Mouse (Mus musculus) midbrain, embryonic 10.5 days (tissue): ENCODE measurements around the gene Ccl9. TPM values are rescaled to one million over a fixed set of nuclear protein-coding genes. Genes with fewer than 3 reads are reported as not detected.

Source experiments
- DNase-seq: peaks from one replicate; pipeline ENCODE4 v3.0.0-alpha.2; 2017; ENCODE audit warnings: low spot score
- H3K27ac ChIP-seq: fragments of 300-500 bp; sonication (generic); replicated peaks from 2 replicates; pipeline ENCODE4 v1.5.1; 2016; ENCODE audit warnings: mild to moderate bottlenecking
- H3K27me3 ChIP-seq: fragments of 300-500 bp; sonication (generic); 2 replicates; pipeline ENCODE4 v1.6.1; 2016; ENCODE audit warnings: low read depth, mild to moderate bottlenecking; ENCODE audit not compliant: poor library complexity, severe bottlenecking
- H3K36me3 ChIP-seq: fragments of 300-500 bp; sonication (generic); 2 replicates; pipeline ENCODE4 v1.6.1; 2016; ENCODE audit warnings: mild to moderate bottlenecking, moderate library complexity
- H3K4me1 ChIP-seq: fragments of 300-500 bp; sonication (generic); 2 replicates; pipeline ENCODE4 v1.6.1; 2016
- H3K4me3 ChIP-seq: fragments of 300-500 bp; sonication (generic); 2 replicates; pipeline ENCODE4 v1.5.1; 2016; ENCODE audit warnings: mild to moderate bottlenecking, moderate library complexity
- H3K9me3 ChIP-seq: fragments of 300-500 bp; sonication (generic); replicated peaks from 2 replicates; pipeline ENCODE4 v1.6.1; 2016; ENCODE audit warnings: mild to moderate bottlenecking
- WGBS: fragments of 180-500 bp; shearing (Covaris S2); methylation state at CpG from one replicate; pipeline ENCODE4 v1.1.7; 2016; 5-methylcytosine and 5-hydroxymethylcytosine counted together
- polyA plus RNA-seq: library from polyadenylated mRNA; unstranded; fragments of >200 nt; fragmentation: Nextera tagmentation; extraction: Ambion mirVana; gene quantifications from 2 replicates; pipeline ENCODE4 v1.2.1, GENCODE M21; 2016

The Ccl9 gene
- 1.2 and 1.4 TPM in 2 replicates for polyA plus RNA-seq

DNA sequence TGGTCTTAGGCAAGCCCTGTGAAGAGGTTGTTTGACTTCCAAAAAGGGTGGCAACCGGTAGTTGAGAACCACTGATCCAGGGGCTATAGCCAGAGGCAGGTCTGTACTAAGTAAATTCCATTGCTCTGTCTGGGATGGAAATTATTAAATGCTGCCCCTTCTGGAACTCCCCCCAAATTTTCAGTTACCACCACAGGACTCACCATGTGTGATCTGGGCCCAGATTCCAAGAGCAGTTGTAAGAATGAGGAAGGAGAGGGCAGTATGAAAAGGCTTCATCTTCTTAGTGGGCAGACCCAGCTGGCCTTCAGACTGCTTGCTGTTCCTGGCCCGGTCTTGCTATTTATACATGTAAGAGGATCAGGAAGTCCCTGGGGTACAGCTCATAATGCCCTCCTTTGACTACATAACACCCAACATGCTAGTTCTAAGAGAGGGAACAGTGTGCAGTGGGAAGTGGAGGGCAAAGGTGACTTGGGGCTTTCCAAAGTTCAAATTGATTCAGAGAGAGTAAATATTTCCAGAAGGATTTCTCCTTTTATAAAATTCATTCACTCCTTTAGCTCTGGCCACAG is at the start of gene Ccl9:
Ccl9 (minus strand) TSS at position 451 of the 575 bp plus-strand sequence.
- H3K27ac ChIP-seq = no peak within 1 kb of the TSS
- H3K4me3 ChIP-seq = no peak within 1 kb of the TSS
- peaks cover 5% of the 10 kb centered on the region; the same call in 1 of the 2 replicates for H3K4me1 ChIP-seq
- WGBS = 44% methylated on average over 2 of the region's 2 CpGs
- H3K27me3 ChIP-seq = no peaks in the 10 kb centered on the region
- H3K36me3 ChIP-seq = no peaks in the 10 kb centered on the region
- DNase-seq = no peak
- no peaks in the 10 kb centered on the region for H3K9me3 ChIP-seq

DNA sequence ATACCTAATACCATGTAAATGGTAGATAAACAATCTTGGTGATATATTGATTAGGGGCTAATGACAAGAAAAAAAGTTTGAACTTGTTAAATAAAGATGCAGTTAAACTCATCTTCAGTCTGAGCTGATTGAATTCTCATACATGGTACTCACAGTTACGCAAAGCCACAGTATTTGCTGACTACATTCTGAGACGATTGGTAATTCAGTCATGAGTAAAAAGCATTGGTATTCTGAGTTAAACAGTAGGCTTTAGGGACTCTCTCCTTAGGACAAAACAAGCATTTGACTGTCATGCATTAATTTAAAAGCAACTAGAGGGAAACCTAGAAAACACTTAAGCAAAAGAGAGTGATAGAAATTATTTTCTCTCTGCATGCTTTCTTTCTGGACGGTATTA is 45.1 kb upstream of the Ccl9 start:
- Histone ChIP-seq H3K27ac (no peak overlapping the region), H3K9me3 (no peaks in the 10 kb centered on the region), H3K4me3 (no peak overlapping the region), H3K27me3 (no peaks in the 10 kb centered on the region), H3K4me1 (peaks cover 4% of the 10 kb centered on the region; the same call in 1 of the 2 replicates), H3K36me3 (no peaks in the 10 kb centered on the region)
- DNase-seq = no peak
- 87% methylated on average over 3 of the region's 3 CpGs for WGBS

DNA sequence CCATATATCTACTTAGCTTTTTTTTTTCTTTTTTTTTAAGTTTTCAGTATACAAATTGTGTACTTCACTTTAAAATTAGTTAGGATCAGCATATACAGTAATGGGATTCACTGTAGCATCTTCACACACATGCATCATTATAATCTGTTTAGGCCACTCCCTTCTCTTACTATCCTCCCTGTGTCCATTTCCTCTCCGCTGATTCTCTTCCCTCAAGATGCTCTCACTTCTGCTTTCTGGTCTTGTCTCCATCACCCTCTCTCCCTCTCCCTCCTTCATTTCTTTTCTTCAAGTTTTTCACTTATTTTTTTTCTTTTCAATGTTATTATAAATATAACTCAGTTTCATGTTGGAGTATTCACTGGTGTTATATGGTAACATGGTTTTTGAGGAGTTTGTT is 40.6 kb upstream of the Ccl9 start:
- H3K36me3 ChIP-seq = no peaks in the 10 kb centered on the region
- no peak overlapping the region for H3K4me3 ChIP-seq
- 94% methylated on average over 1 of the region's 1 CpGs for WGBS
- H3K27me3 ChIP-seq = no peaks in the 10 kb centered on the region
- no peak overlapping the region for H3K27ac ChIP-seq
- H3K9me3 ChIP-seq = no peaks in the 10 kb centered on the region
- DNase-seq = no peak
- H3K4me1 ChIP-seq = peaks cover 4% of the 10 kb centered on the region; the same call in 1 of the 2 replicates

DNA sequence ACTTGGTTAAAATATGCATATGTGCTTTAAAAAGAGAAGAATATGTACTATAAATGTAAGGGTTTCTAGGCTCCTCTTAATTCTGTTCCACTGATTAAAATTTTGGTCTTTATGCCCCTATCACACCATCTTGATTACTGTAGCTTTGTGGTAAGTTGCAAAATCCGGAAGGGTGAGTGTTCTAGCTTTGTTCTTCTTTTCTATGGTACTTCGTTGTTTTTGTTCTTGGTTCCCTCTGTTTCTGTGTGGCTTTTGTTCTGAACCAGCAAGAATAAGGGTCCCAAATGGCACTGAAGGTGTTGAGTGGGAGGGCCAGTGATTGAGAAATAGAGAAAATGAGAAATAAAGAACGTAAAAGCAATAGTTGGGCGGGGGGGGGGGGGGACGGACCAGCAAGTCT is 39.8 kb upstream of the Ccl9 start:
- no peaks in the 10 kb centered on the region for H3K27me3 ChIP-seq
- H3K27ac ChIP-seq = no peak overlapping the region
- no peaks in the 10 kb centered on the region for H3K36me3 ChIP-seq
- no peaks in the 10 kb centered on the region for H3K9me3 ChIP-seq
- no peak for DNase-seq
- H3K4me1 ChIP-seq = peaks cover 4% of the 10 kb centered on the region; the same call in 1 of the 2 replicates
- H3K4me3 ChIP-seq = no peak overlapping the region
- WGBS = 70% methylated on average over 5 of the region's 5 CpGs

DNA sequence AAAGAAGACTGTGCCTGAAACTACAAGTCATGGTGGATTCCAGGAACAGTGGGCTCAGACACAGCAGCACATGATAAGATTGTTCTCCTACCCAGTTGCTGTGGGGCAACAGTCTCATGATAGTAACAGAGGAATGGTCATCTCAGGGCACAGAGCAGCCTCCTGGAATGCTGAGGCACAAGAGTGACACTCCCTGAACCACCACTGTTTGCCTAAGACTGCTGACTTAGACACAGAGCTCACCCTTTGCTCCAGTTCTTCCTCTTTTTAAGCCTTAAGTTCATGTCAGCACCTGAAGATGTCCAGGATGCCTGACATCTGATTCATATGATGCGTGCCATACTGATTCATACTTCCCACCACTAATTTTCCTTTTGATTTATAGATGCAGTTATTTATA is 38.1 kb upstream of the Ccl9 start:
- Histone ChIP-seq H3K4me3 (no peak overlapping the region), H3K4me1 (peaks cover 4% of the 10 kb centered on the region; the same call in 1 of the 2 replicates), H3K9me3 (no peaks in the 10 kb centered on the region), H3K36me3 (no peaks in the 10 kb centered on the region), H3K27me3 (no peaks in the 10 kb centered on the region), H3K27ac (no peak overlapping the region)
- WGBS = 92% methylated on average over 1 of the region's 1 CpGs
- no peak for DNase-seq

DNA sequence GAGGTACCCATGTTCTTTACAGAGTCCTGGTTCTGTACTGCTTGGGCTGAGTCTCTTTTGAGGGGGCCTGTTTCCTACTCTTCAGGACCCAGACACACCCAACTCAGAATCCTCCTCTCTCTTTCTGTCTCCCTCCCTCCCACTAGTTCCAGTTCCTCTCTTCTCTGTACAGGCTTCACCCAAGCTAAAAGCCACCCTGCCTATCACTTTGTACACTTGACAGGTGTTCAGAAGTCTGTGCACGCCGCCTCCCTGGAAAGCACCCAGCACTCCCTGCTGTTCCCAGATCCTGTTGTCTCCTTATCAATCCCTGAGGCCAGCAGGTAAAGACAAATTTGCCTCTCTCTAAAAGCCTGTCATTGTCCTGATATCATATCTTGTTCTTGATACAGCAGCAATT is 32.5 kb upstream of the Ccl9 start:
- WGBS = 89% methylated on average over 2 of the region's 2 CpGs
- Histone ChIP-seq H3K36me3 (no peaks in the 10 kb centered on the region), H3K4me3 (no peak overlapping the region), H3K4me1 (no peaks in the 10 kb centered on the region), H3K27ac (no peak overlapping the region), H3K9me3 (no peaks in the 10 kb centered on the region), H3K27me3 (no peaks in the 10 kb centered on the region)
- DNase-seq = no peak

DNA sequence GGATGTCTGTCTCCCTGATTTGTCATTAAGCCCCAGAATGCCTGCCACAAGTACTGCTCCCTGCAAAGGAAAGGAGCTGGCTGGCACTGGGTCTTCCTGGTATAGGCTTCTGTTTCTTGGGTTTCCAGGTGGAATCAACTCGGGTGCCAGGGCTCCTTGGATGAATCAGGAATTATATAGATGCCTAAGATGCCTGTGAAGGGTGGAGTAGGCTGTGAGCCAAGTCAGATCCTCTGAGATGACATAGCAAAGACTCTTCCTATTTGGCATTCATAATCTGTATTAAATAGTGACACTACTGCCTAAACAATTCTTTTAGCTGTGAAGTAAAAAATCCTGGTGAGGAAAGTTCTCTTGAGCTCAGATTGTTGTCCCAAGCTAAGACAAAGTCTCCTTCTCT is 28.0 kb upstream of the Ccl9 start:
- Histone ChIP-seq H3K9me3 (no peaks in the 10 kb centered on the region), H3K36me3 (no peaks in the 10 kb centered on the region), H3K4me3 (no peak overlapping the region), H3K4me1 (no peaks in the 10 kb centered on the region), H3K27ac (no peak overlapping the region), H3K27me3 (no peaks in the 10 kb centered on the region)
- 69% methylated on average over 1 of the region's 1 CpGs for WGBS
- no peak for DNase-seq

DNA sequence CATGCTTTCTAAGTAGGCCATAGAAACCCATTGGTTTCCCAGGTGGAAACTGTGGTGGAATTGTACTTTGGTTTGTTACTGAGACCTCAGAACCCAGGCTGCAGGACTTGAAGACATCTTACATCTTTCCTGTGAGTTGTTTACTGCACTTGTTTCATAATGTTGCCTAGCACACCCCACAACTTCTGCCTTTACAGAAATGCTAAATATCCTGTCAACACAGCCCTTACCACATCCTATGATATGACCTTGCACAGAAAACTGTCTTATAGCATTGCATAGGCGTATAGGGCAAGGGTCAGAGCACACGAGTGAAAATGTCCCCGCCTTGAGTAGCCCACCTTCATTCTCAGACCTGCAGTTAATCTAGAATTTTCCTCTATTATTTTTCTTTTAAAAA is 27.1 kb upstream of the Ccl9 start:
- H3K36me3 ChIP-seq = no peaks in the 10 kb centered on the region
- H3K4me3 ChIP-seq = no peak overlapping the region
- 91% methylated on average over 3 of the region's 3 CpGs for WGBS
- no peaks in the 10 kb centered on the region for H3K4me1 ChIP-seq
- no peaks in the 10 kb centered on the region for H3K27me3 ChIP-seq
- DNase-seq = no peak
- no peaks in the 10 kb centered on the region for H3K9me3 ChIP-seq
- no peak overlapping the region for H3K27ac ChIP-seq

DNA sequence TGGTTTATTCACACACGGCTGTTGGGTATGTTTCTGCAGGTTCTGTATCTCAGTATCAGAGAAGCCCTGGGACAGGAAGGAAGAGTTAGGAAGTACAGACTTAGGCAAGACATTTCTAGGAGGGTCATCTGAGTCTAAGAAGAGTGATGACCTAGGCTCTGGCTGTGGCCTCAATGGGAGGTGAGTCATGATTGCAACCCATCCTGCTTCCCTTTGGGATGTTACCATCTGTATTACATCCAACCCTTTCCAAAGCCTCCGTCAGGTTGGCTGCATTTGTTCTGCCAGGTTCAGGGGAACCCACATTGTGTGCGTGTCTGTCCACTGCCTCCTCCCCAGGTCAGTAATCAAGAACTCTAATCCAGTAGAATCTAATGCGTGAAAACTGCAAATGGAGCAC is 26.3 kb upstream of the Ccl9 start:
- 87% methylated on average over 4 of the region's 4 CpGs for WGBS
- DNase-seq = no peak
- no peaks in the 10 kb centered on the region for H3K4me1 ChIP-seq
- no peaks in the 10 kb centered on the region for H3K27me3 ChIP-seq
- H3K36me3 ChIP-seq = no peaks in the 10 kb centered on the region
- H3K9me3 ChIP-seq = no peaks in the 10 kb centered on the region
- H3K4me3 ChIP-seq = no peak overlapping the region
- no peak overlapping the region for H3K27ac ChIP-seq

DNA sequence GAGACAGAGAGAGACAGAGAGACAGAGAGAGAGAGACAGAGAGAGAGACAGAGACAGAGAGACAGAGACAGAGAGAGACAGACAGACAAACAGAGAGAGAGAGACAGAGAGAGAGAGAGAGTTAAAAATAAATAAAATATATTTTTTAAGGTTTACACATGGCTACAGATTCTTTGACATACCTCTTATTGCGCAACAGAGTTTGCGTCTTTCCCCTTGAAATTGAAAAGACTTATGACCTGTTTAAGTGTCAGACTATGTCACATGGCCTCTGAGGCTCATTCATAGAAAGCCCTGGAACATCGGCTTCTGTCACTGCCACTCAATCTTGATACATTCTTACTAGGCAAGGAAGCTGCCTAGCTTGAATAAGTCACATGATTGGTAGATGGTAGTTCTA is 25.0 kb upstream of the Ccl9 start:
- no peak for DNase-seq
- no peak overlapping the region for H3K4me3 ChIP-seq
- no peaks in the 10 kb centered on the region for H3K4me1 ChIP-seq
- H3K27ac ChIP-seq = no peak overlapping the region
- WGBS = 93% methylated on average over 3 of the region's 3 CpGs
- no peaks in the 10 kb centered on the region for H3K27me3 ChIP-seq
- no peaks in the 10 kb centered on the region for H3K9me3 ChIP-seq
- H3K36me3 ChIP-seq = no peaks in the 10 kb centered on the region

DNA sequence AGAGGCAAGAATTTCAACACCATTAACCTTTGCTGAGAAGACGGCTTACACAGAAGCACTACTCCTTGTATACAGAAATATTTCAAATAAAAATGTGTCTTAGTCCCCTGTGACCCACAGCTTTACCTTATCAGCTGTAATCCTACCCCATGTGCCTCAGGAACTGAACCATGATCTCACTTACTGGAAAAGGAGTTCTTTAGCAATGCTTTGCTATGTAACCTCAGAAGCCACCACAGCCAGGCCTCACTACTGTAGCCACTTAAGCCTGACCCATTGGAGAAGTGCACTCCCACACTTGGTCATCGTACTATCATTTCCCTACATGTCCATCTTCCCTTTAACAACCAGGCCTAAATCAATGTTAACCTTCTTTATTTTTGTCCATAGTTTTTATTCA is 22.1 kb upstream of the Ccl9 start:
- H3K27ac ChIP-seq = no peak overlapping the region
- no peak overlapping the region for H3K4me3 ChIP-seq
- H3K9me3 ChIP-seq = no peaks in the 10 kb centered on the region
- no peaks in the 10 kb centered on the region for H3K36me3 ChIP-seq
- no peaks in the 10 kb centered on the region for H3K4me1 ChIP-seq
- H3K27me3 ChIP-seq = no peaks in the 10 kb centered on the region
- DNase-seq = no peak
- 93% methylated on average over 2 of the region's 2 CpGs for WGBS

DNA sequence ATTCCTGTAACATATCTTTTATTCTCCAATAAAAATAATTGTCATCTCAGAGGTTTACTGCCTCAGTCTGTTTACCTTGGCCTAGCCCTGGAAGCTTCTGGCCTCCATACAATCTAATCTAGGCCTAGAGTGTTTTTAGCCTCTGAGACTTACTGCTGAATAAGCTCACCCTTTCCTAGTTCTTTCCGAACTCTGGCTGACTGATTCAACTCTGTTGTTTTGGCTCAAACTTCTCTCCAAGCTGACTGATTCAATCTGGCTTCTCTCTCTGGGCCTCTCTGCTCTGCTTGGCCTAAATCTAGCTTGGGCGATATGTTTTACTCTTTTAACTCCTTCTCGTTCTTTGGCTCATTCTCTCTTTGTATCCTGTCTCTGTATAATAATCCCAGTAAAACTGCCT is 20.6 kb upstream of the Ccl9 start:
- no peaks in the 10 kb centered on the region for H3K9me3 ChIP-seq
- no peak overlapping the region for H3K27ac ChIP-seq
- H3K4me1 ChIP-seq = no peaks in the 10 kb centered on the region
- no peaks in the 10 kb centered on the region for H3K36me3 ChIP-seq
- H3K27me3 ChIP-seq = no peaks in the 10 kb centered on the region
- DNase-seq = no peak
- H3K4me3 ChIP-seq = no peak overlapping the region
- 90% methylated on average over 3 of the region's 3 CpGs for WGBS

DNA sequence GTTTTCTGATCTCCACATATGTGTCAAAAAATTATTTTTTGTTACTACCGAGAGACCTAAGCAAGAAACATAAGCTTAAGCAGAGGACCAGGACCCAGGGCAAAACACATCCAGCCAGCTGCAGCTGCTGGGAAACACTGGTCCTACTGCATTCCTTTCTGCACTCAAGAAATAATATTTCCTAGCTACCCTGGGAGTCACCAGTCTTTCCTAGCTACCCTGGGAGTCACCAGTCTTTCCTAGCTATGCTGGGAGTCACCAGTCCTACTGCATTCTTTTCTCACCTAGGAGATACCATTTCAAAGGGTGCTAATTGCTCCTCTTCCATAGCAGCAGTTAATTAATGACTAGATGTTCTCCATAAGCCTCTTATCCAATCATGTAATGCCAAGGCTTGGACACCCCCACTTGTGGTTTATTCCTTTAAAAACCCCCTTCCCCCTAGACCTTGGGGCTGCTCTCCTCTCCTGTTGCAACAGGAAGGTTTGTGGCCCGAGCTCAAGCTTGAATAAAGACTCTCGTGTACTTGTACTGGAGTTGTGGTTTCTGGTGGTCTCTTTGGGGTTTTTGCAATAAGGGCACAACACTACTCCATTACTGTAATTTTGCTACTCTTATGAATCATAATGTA is 19.9 kb upstream of the Ccl9 start:
- Histone ChIP-seq H3K4me3 (no peak overlapping the region), H3K27me3 (no peaks in the 10 kb centered on the region), H3K36me3 (no peaks in the 10 kb centered on the region), H3K9me3 (no peaks in the 10 kb centered on the region), H3K27ac (no peak overlapping the region), H3K4me1 (no peaks in the 10 kb centered on the region)
- no peak for DNase-seq
- WGBS = 83% methylated on average over 3 of the region's 3 CpGs
